Mouse (Mus musculus) testis, adult 2 months (tissue): ENCODE measurements at regions not wholly inside any gene's neighbourhood (a gene's known extent, or its start where the extent isn't known, plus 50 kb on each side); places are given as distances from the start of the nearest gene placed in this dataset.

Source experiments
- H3K27ac ChIP-seq: fragments of 200-500 bp; 2 replicates; pipeline ENCODE4 v1.5.1; 2012; ENCODE audit warnings: low read depth, low read length; ENCODE audit not compliant: control insufficient read depth, insufficient read depth
- H3K27me3 ChIP-seq: fragments of 200-500 bp; 2 replicates; pipeline ENCODE4 v1.6.1; 2012; ENCODE audit warnings: mild to moderate bottlenecking, low read length, moderate library complexity; ENCODE audit not compliant: control insufficient read depth, insufficient read depth
- H3K36me3 ChIP-seq: fragments of 200-500 bp; 2 replicates; pipeline ENCODE4 v1.6.1; 2012; ENCODE audit warnings: mild to moderate bottlenecking, low read length; ENCODE audit not compliant: control insufficient read depth, insufficient read depth
- H3K4me1 ChIP-seq: fragments of 200-500 bp; 2 replicates; pipeline ENCODE4 v1.6.1; 2012; ENCODE audit warnings: low read length; ENCODE audit not compliant: control insufficient read depth, insufficient read depth
- H3K4me3 ChIP-seq: fragments of 200-500 bp; 2 replicates; pipeline ENCODE4 v1.5.1; 2012; ENCODE audit warnings: low read depth, mild to moderate bottlenecking, low read length, moderate library complexity, mixed read lengths; ENCODE audit not compliant: control insufficient read depth
- CTCF ChIP-seq: fragments of 200-500 bp; IDR thresholded peaks from 2 replicates; pipeline ENCODE4 v1.5.1; 2012; ENCODE audit warnings: low read depth, mild to moderate bottlenecking, inconsistent platforms, low read length, moderate library complexity; ENCODE audit not compliant: control insufficient read depth, insufficient read depth, insufficient replicate concordance
- POLR2A ChIP-seq: fragments of 200-500 bp; IDR thresholded peaks from 2 replicates; pipeline ENCODE4 v1.6.1; 2012; ENCODE audit warnings: low read depth, mild to moderate bottlenecking, inconsistent platforms, low read length, moderate library complexity; ENCODE audit not compliant: control insufficient read depth

GRCm38 (mm10) chr6:64982132-64982531 is 60.3 kb upstream of the Smarcad1 start:
- Histone ChIP-seq H3K4me1 (no peaks in the 10 kb centered on the region), H3K27me3 (no peaks in the 10 kb centered on the region), H3K36me3 (no peaks in the 10 kb centered on the region), H3K4me3 (no peak overlapping the region), H3K27ac (no peak overlapping the region)
- TF ChIP-seq CTCF (no peak), POLR2A (no peak)
